Mouse (Mus musculus) embryonic fibroblast, embryonic 13.5 days (primary cell): Measurements from ENCODE around the gene Snrpd2. TPM values are rescaled to one million over a fixed set of nuclear protein-coding genes. Genes with fewer than 3 reads are reported as not detected.
A peak's percentile ranks its signal among the peaks of the same experiment; 100 is the strongest.
"Not testable (repeated sequence)": the region's sequence is repeated elsewhere in the genome, so short reads cannot be mapped to it uniquely, and the experiment has no call there.

Experiments used
- H3K27ac ChIP-seq: 2 replicates; pipeline ENCODE4 v1.5.1; 2012; ENCODE audit warnings: low read length, control low read depth, inconsistent platforms; ENCODE audit not compliant: insufficient read depth
- H3K4me1 ChIP-seq: 2 replicates; pipeline ENCODE4 v1.6.1; 2011; ENCODE audit warnings: low read length; ENCODE audit not compliant: control insufficient read depth, insufficient read depth
- H3K4me3 ChIP-seq: 2 replicates; pipeline ENCODE4 v1.5.1; 2011; ENCODE audit warnings: mild to moderate bottlenecking, control low read depth, low read length; ENCODE audit not compliant: insufficient read depth
- CTCF ChIP-seq: IDR thresholded peaks from 2 replicates; pipeline ENCODE4 v1.5.1; 2011; ENCODE audit warnings: mild to moderate bottlenecking, control low read depth, low read length, moderate library complexity, borderline replicate concordance; ENCODE audit not compliant: insufficient read depth
- POLR2A ChIP-seq: IDR thresholded peaks from 2 replicates; pipeline ENCODE4 v1.6.1; 2011; ENCODE audit warnings: low read depth, mild to moderate bottlenecking, control low read depth, low read length, moderate library complexity
- polyA plus RNA-seq: library from polyadenylated mRNA; stranded (reverse); fragments of >200 nt; gene quantifications from 2 replicates; pipeline ENCODE4 v1.2.4, GENCODE M21; 2011; ENCODE audit warnings: low read depth; ENCODE audit not compliant: missing spikeins, insufficient read length

The Snrpd2 gene
- polyA plus RNA-seq, 1 experiment, result 71.3 TPM

DNA sequence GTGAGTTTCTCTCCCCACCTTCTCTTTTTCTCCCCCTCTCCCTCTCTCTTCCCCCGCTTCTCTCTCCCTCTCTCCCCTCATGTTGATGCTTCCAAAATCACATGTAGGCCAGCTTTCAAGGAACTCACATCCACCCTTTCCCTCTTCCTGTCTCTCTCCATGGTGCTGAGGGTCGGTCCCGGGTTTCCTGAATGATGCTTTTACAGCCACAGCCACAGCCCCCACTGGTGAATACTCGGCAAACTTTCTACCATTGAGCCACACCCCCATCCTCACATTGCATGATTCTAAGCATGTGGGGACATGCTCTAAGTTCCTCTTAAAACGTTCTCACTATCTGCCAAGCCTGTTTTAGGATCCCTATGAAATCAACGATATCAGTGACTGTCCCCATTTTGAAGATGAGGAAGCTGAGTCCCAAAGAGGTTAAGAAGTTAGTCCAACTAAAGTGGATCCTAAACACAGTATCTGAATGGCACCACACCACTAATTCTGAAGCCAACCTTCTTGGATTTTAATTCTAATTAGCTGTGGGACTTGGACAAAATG lies 2.0 kb upstream of the Snrpd2 start:
- H3K4me1 ChIP-seq, result 0 out of 2 replicates have a peak, but pooled peaks cover 4% of the 10 kb centered on the region
- H3K27ac ChIP-seq, result no peak overlapping the region
- TF ChIP-seq CTCF, result no peak
- H3K4me3 ChIP-seq, result no peak overlapping the region

GRCm38 (mm10) chr7:19148180-19148874 lies 1.2 kb upstream of the Snrpd2 start:
- peak overlapping the region; percentile 50 for H3K27ac ChIP-seq
- peak overlapping the region; percentile 61 for H3K4me3 ChIP-seq
- TF ChIP-seq CTCF, result no peak
- no peak for TF ChIP-seq POLR2A
- 0 out of 2 replicates have a peak, but pooled peaks cover 4% of the 10 kb centered on the region for H3K4me1 ChIP-seq

- H3K27ac ChIP-seq, result peak within 1 kb of the TSS; percentile 50
- 0 out of 2 replicates have a peak, but pooled peaks cover 4% of the 10 kb centered on the region for H3K4me1 ChIP-seq
- peak within 1 kb of the TSS; percentile 90 for H3K4me3 ChIP-seq
- TF ChIP-seq POLR2A (peak; percentile 80), CTCF (no peak)
These were observed 514 bp upstream of the Snrpd2 start, which contains the start of gene Qpctl for GRCm38 (mm10) chr7:19148875-19149541. Qpctl (minus strand) TSS chr7:19149291.

GRCm38 (mm10) chr7:19151121-19151520 lies 1.6 kb downstream of the Snrpd2 start:
- not testable (repeated sequence) for H3K4me3 ChIP-seq

DNA sequence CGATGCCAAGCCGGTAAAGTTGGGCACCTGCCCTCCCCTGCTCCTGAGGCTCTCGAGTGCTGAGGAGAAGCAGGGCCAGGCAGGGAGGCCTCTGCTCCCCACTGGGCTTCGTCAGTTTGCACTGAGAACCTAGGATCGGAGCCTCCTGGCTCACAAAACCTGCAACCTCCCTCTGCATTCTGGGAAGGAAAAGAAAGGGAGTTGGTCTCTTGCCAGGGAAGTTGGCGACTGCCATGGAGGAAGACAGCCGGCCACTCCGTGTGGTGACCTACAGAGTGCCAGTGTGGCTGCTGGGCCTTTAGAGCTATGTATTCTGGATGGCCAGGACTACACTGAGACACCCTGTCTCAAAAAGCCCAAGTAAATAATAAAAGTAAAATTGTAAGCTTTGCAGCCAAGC lies 5.3 kb downstream of the Snrpd2 start:
- Histone ChIP-seq H3K4me1 (peaks cover 16% of the 10 kb centered on the region), H3K4me3 (no peak overlapping the region), H3K27ac (no peak overlapping the region)
- TF ChIP-seq CTCF, result no peak
- TF ChIP-seq POLR2A, result no peak

More at GRCm38 (mm10) chr7:19151121-19151520, 1.6 kb downstream of the Snrpd2 start:
- H3K4me1 ChIP-seq, result peaks cover 12% of the 10 kb centered on the region
- H3K27ac ChIP-seq, result not testable (repeated sequence)

DNA sequence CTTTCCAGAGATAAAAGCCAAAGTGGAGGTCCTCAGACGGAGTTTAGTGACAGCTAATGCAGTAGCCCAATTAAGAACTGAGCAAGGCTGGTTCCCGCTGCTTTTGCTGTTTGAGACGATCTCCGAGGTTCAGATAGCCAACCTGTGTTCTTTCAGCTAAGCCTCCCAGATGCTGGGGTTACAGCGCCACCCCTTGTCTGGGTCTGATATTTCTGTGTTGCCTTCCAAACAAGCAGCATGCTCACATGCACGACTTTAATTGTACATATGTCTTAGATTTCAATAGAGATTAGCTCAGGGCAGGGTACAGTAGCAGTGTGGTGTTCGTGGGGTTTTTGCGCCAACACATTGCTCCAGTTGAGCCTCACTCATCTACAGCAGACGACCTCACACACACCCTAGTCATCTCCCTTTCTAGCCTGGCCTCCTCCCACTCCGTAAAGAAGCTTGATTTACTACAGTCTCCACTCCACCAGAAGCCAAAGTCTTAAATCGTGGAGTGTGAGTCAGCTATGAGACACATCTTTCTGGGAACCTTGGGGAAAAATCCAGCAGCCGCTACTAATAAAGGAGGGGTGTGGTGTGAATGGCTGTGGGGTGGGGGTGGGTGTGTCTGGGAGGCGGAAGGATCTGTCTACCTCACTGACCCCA lies 6.4 kb downstream of the Snrpd2 start:
- peaks cover 12% of the 10 kb centered on the region for H3K4me1 ChIP-seq
- peak overlapping the region; percentile 80 for H3K27ac ChIP-seq
- peak; percentile 36; the same call in 1 of the 2 replicates for TF ChIP-seq CTCF
- no peak for TF ChIP-seq POLR2A
- no peak overlapping the region for H3K4me3 ChIP-seq

DNA sequence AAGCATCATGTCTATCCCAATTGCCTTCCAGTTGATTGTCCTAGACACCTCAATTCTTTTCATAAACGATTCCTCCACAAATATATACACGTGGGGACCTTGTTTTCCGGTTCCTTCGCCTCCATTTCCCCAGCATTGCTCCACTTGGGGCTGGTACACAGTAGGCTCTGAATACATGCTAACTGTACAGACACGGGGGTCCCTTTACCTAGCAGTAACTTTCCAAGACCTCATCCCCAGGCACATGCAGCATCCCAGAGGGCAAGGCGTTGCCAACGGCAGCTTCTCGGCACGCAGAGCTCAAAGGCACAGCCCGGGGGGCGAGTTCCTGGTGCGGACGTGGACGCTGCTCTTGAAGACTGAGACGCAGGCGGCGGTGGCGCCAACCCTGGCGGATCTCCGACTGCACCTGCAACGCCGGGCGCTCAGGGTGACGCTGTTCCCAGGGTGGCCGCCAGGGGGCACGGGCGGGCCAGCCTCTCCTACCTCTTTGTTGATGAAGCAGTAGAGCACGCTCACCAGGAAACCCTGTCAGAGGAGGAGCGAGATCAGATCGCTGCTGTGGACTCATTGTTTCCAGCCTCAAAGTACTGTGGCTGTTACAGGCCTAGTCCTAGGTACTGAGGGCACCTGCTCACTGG lies 7.8 kb downstream of the Snrpd2 start:
- H3K27ac ChIP-seq, result no peak overlapping the region
- peaks cover 12% of the 10 kb centered on the region for H3K4me1 ChIP-seq
- TF ChIP-seq POLR2A, result no peak
- TF ChIP-seq CTCF, result peak; percentile 71
- H3K4me3 ChIP-seq, result no peak overlapping the region

- Histone ChIP-seq H3K27ac (no peak overlapping the region), H3K4me1 (peaks cover 12% of the 10 kb centered on the region), H3K4me3 (no peak overlapping the region)
- no peak for TF ChIP-seq POLR2A
- TF ChIP-seq CTCF, result no peak
These were observed 9.1 kb downstream of the Snrpd2 start for GRCm38 (mm10) chr7:19158601-19159000.

DNA sequence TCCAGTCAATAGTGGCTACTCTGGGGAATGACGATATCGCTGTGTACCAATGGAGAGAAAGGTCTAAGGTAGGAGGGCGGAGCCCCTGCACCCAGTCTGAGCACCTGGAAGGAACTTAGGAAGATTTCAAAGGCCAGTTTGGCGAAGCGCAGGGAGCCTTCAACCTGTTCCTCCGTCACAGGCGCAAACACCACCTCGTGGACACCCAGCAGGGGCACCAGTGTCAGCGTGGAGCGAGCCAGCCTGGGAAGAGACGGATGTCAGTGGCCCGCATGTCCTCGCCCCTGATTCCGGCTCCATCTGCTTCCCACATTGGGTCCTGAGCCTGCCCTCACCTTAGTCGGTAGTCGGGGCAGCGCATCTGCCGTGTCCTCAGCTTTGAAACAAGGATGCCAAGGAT lies 9.9 kb downstream of the Snrpd2 start:
- no peak overlapping the region for H3K4me3 ChIP-seq

More for the DNA sequence above, 9.9 kb downstream of the Snrpd2 start:
- Histone ChIP-seq H3K4me1 (peaks cover 12% of the 10 kb centered on the region), H3K27ac (no peak overlapping the region)
- TF ChIP-seq POLR2A (no peak), CTCF (no peak)
